Mouse (Mus musculus): ENCODE data around the gene Amph.
A peak's percentile ranks its signal among the peaks of the same experiment; 100 is the strongest.

The Amph gene

GRCm38 (mm10) chr13:19147468-19147867 lies 199.5 kb downstream of the Amph start:
- no peak for DNase-seq

GRCm38 (mm10) chr13:19149574-19149973 lies 201.6 kb downstream of the Amph start:
- DNase-seq: no peak

GRCm38 (mm10) chr13:19150438-19151301 lies 202.7 kb downstream of the Amph start:
- no peak for DNase-seq

GRCm38 (mm10) chr13:19152126-19152525 lies 204.1 kb downstream of the Amph start:
- DNase-seq: no peak

GRCm38 (mm10) chr13:19158484-19158883 lies 210.5 kb downstream of the Amph start:
- DNase-seq: peak; percentile 56

- DNase-seq: no peak
Observed at GRCm38 (mm10) chr13:19160616-19161015, 212.6 kb downstream of the Amph start.

GRCm38 (mm10) chr13:19161111-19161510 lies 213.1 kb downstream of the Amph start:
- DNase-seq: no peak

GRCm38 (mm10) chr13:19162120-19162519 lies 214.1 kb downstream of the Amph start:
- no peak for DNase-seq

GRCm38 (mm10) chr13:19177662-19178259 lies 229.8 kb downstream of the Amph start:
- DNase-seq: peak; percentile 61

GRCm38 (mm10) chr13:19178351-19178750 lies 230.3 kb downstream of the Amph start:
- DNase-seq: no peak

GRCm38 (mm10) chr13:19182259-19182658 lies 234.3 kb downstream of the Amph start:
- no peak for DNase-seq

- no peak for DNase-seq
Observed at GRCm38 (mm10) chr13:19190052-19190451, 242.0 kb downstream of the Amph start.

- no peak for DNase-seq
Observed at GRCm38 (mm10) chr13:19194803-19195202, 246.8 kb downstream of the Amph start.

GRCm38 (mm10) chr13:19195456-19195855 lies 247.5 kb downstream of the Amph start:
- DNase-seq: no peak

Data from kidney, postnatal 10 days (tissue).